Mouse (Mus musculus) CH12.LX (cell line): ENCODE measurements around the gene Prph2. TPM values are rescaled to one million over a fixed set of nuclear protein-coding genes. Genes with fewer than 3 reads are reported as not detected.

Source experiments
- DNase-seq: peaks from one replicate; pipeline ENCODE4 v3.0.0-alpha.2; 2013; ENCODE audit errors: extremely low read depth
- H3K27ac ChIP-seq: 2 replicates; pipeline ENCODE4 v1.5.1; 2012; ENCODE audit warnings: low read depth, mild to moderate bottlenecking, control low read depth, moderate library complexity; ENCODE audit not compliant: insufficient read depth
- H3K27me3 ChIP-seq: replicated peaks from 2 replicates; pipeline ENCODE3; 2012; ENCODE audit warnings: inconsistent platforms
- H3K36me3 ChIP-seq, 2 experiments: replicated peaks in 1 of 2; 2 replicates each; pipeline versions ENCODE3 to v1.6.1; 2012; ENCODE audit warnings: inconsistent platforms in 1 of 2, low read length in 1 of 2, mild to moderate bottlenecking in 1 of 2, mixed read lengths in 1 of 2, moderate library complexity in 1 of 2; ENCODE audit not compliant: control insufficient read depth in 1 of 2, insufficient read depth in 1 of 2
- H3K4me1 ChIP-seq, 2 experiments: 2 replicates each; pipeline ENCODE4 v1.6.1; 2012; ENCODE audit warnings: inconsistent platforms in 1 of 2, moderate library complexity in 1 of 2; ENCODE audit not compliant: insufficient read depth in 2 of 2, control insufficient read depth in 1 of 2
- H3K4me2 ChIP-seq: 2 replicates; pipeline ENCODE4 v1.6.1; 2012; ENCODE audit warnings: low read depth, mild to moderate bottlenecking, control low read depth; ENCODE audit not compliant: poor library complexity, insufficient read depth, severe bottlenecking
- H3K4me3 ChIP-seq, 3 experiments: fragments of 150-350 bp in 1 of 3; sonication (generic) in 1 of 3; replicated peaks in 1 of 3; 2 replicates each; pipeline versions ENCODE3 to v1.5.1; 2011 to 2012; ENCODE audit warnings: low read depth in 2 of 3, low read length in 2 of 3, mild to moderate bottlenecking in 2 of 3, moderate library complexity in 2 of 3, control low read depth in 1 of 3, improper control_type of control experiment in 1 of 3, inconsistent platforms in 1 of 3, mixed read lengths in 1 of 3; ENCODE audit not compliant: poor library complexity in 1 of 3
- H3K79me2 ChIP-seq: replicated peaks from 2 replicates; pipeline ENCODE4 v1.6.1; 2012; ENCODE audit warnings: mild to moderate bottlenecking, moderate library complexity; ENCODE audit not compliant: control insufficient read depth, poor library complexity, insufficient read depth, severe bottlenecking; ENCODE audit errors: extremely low read depth
- H3K9ac ChIP-seq: 2 replicates; pipeline ENCODE4 v1.6.1; 2012; ENCODE audit warnings: low read depth, mild to moderate bottlenecking, control low read depth, moderate library complexity; ENCODE audit not compliant: insufficient read depth
- H3K9me3 ChIP-seq: replicated peaks from 2 replicates; pipeline ENCODE3; 2012; ENCODE audit warnings: low read length, inconsistent platforms, mixed read lengths
- CHD1 ChIP-seq: IDR thresholded peaks from 2 replicates; pipeline ENCODE4 v1.6.1; 2012; ENCODE audit warnings: low read depth, low read length, improper control_type of control experiment, inconsistent platforms
- CTCF ChIP-seq, 2 experiments: IDR thresholded peaks in 1 of 2; conservative IDR thresholded peaks in 1 of 2; 2 replicates each; pipeline ENCODE4 v1.5.1; 2011 to 2012; ENCODE audit warnings: low read depth in 2 of 2, low read length in 2 of 2, improper control_type of control experiment in 1 of 2, inconsistent platforms in 1 of 2, mild to moderate bottlenecking in 1 of 2, moderate library complexity in 1 of 2
- E2F4 ChIP-seq: IDR thresholded peaks from 2 replicates; pipeline ENCODE4 v1.6.1; 2011; ENCODE audit warnings: low read depth, low read length, improper control_type of control experiment; ENCODE audit not compliant: insufficient replicate concordance
- ELF1 ChIP-seq: IDR thresholded peaks from 2 replicates; pipeline ENCODE4 v1.6.1; 2014; ENCODE audit warnings: low read depth, mild to moderate bottlenecking, inconsistent platforms, low read length, improper control_type of control experiment
- EP300 ChIP-seq: IDR thresholded peaks from 2 replicates; pipeline ENCODE4 v1.6.1; 2011; ENCODE audit warnings: low read length, improper control_type of control experiment
- GABPA ChIP-seq: IDR thresholded peaks from 2 replicates; pipeline ENCODE4 v1.6.1; 2012; ENCODE audit warnings: low read depth, low read length, improper control_type of control experiment, inconsistent platforms; ENCODE audit not compliant: insufficient replicate concordance
- JUN ChIP-seq: IDR thresholded peaks from 2 replicates; pipeline ENCODE4 v1.6.1; 2011; ENCODE audit warnings: low read depth, mild to moderate bottlenecking, low read length, improper control_type of control experiment, moderate library complexity; ENCODE audit not compliant: insufficient read depth
- JUND ChIP-seq: conservative IDR thresholded peaks from 2 replicates; pipeline ENCODE4 v1.6.1; 2011; ENCODE audit warnings: low read depth, low read length, improper control_type of control experiment
- MAFK ChIP-seq: IDR thresholded peaks from 2 replicates; pipeline ENCODE4 v1.6.1; 2011; ENCODE audit warnings: low read length, improper control_type of control experiment; ENCODE audit not compliant: insufficient replicate concordance
- MAX ChIP-seq: IDR thresholded peaks from 2 replicates; pipeline ENCODE4 v1.6.1; 2011; ENCODE audit warnings: low read length, improper control_type of control experiment
- MAZ ChIP-seq: IDR thresholded peaks from 2 replicates; pipeline ENCODE4 v1.6.1; 2012; ENCODE audit warnings: low read depth, mild to moderate bottlenecking, inconsistent platforms, low read length, improper control_type of control experiment, moderate library complexity
- MYC ChIP-seq: IDR thresholded peaks from 2 replicates; pipeline ENCODE4 v1.6.1; 2011; ENCODE audit warnings: low read depth, mild to moderate bottlenecking, improper control_type of control experiment, low read length
- NELFE ChIP-seq: IDR thresholded peaks from 2 replicates; pipeline ENCODE4 v1.6.1; 2011; ENCODE audit warnings: low read depth, low read length, improper control_type of control experiment
- NRF1 ChIP-seq: IDR thresholded peaks from 2 replicates; pipeline ENCODE4 v1.6.1; 2014; ENCODE audit warnings: low read depth, mild to moderate bottlenecking, inconsistent platforms, low read length, improper control_type of control experiment, moderate library complexity
- RCOR1 ChIP-seq: conservative IDR thresholded peaks from 2 replicates; pipeline ENCODE4 v1.6.1; 2012; ENCODE audit warnings: low read depth, mild to moderate bottlenecking, inconsistent platforms, low read length, improper control_type of control experiment
- SIN3A ChIP-seq: IDR thresholded peaks from 2 replicates; pipeline ENCODE4 v1.6.1; 2012; ENCODE audit warnings: low read length, improper control_type of control experiment, inconsistent platforms
- SMC3 ChIP-seq: IDR thresholded peaks from 2 replicates; pipeline ENCODE4 v1.6.1; 2011; ENCODE audit warnings: low read depth, low read length, improper control_type of control experiment
- TCF12 ChIP-seq: IDR thresholded peaks from 2 replicates; pipeline ENCODE4 v1.6.1; 2014; ENCODE audit warnings: low read depth, mild to moderate bottlenecking, inconsistent platforms, low read length, improper control_type of control experiment
- USF2 ChIP-seq: conservative IDR thresholded peaks from 2 replicates; pipeline ENCODE4 v1.6.1; 2011; ENCODE audit warnings: low read depth, low read length, improper control_type of control experiment
- ZC3H11A ChIP-seq: IDR thresholded peaks from 2 replicates; pipeline ENCODE4 v1.6.1; 2012; ENCODE audit warnings: low read depth, mild to moderate bottlenecking, inconsistent platforms, low read length, improper control_type of control experiment
- ZKSCAN1 ChIP-seq: IDR thresholded peaks from 2 replicates; pipeline ENCODE4 v1.6.1; 2012; ENCODE audit warnings: low read depth, inconsistent platforms, low read length, improper control_type of control experiment, borderline replicate concordance
- ZNF384 ChIP-seq: IDR thresholded peaks from 2 replicates; pipeline ENCODE4 v1.6.1; 2012; ENCODE audit warnings: low read depth, low read length, improper control_type of control experiment, inconsistent platforms
- dilution Hi-C: fragments of 300-500 bp; cut with MboI; formaldehyde crosslinking; loops from 2 replicates; pipeline ENCODE4 v1.14.3; 2020; ENCODE audit warnings: low sequenced_read_pairs; ENCODE audit not compliant: extremely low pct_unique_long_range_greater_than_20kb, extremely low pct_ligation_motif_present
- in situ Hi-C: fragments of 300-500 bp; cut with MboI; formaldehyde crosslinking; loops from 3 replicates; pipeline ENCODE4 v1.14.3; 2019; ENCODE audit warnings: low sequenced_read_pairs, low pct_ligation_motif_present, low pct_unique_long_range_greater_than_20kb, mixed read lengths
- polyA plus RNA-seq: library from polyadenylated mRNA; unstranded; fragments of >175 nt; gene quantifications from 2 replicates; pipeline ENCODE4 v1.2.1, GENCODE M21; 2012; ENCODE audit warnings: low read depth; ENCODE audit not compliant: insufficient read length
- total RNA-seq, 2 experiments: library from RNA; depleted of rRNA; stranded (reverse); fragments of 300-350 nt in 1 of 2; fragments of >200 nt in 1 of 2; gene quantifications; 2 replicates each; pipeline ENCODE4 v1.2.3; 2012 to 2014

Prph2 gene
- total and polyA plus RNA-seq, 3 experiments: not detected

DNA sequence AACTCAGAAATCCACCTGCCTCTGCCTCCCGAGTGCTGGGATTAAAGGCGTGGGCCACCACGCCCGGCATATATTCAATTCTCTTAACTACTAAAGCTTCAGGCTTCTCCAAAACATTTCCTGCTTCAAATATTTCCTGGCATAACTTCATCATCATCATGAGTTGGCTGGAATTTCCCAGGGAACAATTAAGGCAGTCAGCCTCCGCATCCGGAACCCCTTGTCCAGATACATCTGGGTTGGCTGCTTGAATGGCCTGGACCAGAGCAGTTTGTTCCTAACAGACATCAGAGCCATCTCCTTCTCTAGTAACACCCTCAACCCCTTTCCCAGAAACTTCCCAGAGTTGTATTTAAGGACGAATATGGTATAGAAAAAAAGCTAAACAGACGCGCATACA is 14.8 kb upstream of the Prph2 start:
- TF ChIP-seq MAZ (no peak), RCOR1 (no peak), CHD1 (no peak), ZNF384 (no peak), EP300 (no peak), MYC (no peak), GABPA (no peak), ELF1 (no peak), JUND (no peak), SMC3 (no peak), USF2 (no peak), SIN3A (no peak), TCF12 (no peak), E2F4 (no peak), NELFE (no peak), MAFK (no peak), CTCF (conservative IDR thresholded peaks at IDR 0.05 in 1 of 2, IDR thresholded peaks at IDR 0.05 in 1 of 2; ENCODE audit: low read depth in 2 of 2, low read length in 2 of 2) (no peak)
- dilution Hi-C loops: no loop called here
- no peak overlapping the region for H3K27ac ChIP-seq
- H3K4me1 ChIP-seq: peaks cover 7 to 37% of the 10 kb centered on the region in 2 experiments
- H3K79me2 ChIP-seq: peaks cover 16% of the 10 kb centered on the region
- H3K4me3 ChIP-seq: no peak overlapping the region
- no peak overlapping the region for H3K4me2 ChIP-seq
- H3K36me3 ChIP-seq: peaks cover 3 to 15% of the 10 kb centered on the region in 2 experiments
- in situ Hi-C loops: no loop called here
- no peaks in the 10 kb centered on the region for H3K27me3 ChIP-seq
- peaks cover 4% of the 10 kb centered on the region for H3K9me3 ChIP-seq
- no peak overlapping the region for H3K9ac ChIP-seq
- no peak for DNase-seq

DNA sequence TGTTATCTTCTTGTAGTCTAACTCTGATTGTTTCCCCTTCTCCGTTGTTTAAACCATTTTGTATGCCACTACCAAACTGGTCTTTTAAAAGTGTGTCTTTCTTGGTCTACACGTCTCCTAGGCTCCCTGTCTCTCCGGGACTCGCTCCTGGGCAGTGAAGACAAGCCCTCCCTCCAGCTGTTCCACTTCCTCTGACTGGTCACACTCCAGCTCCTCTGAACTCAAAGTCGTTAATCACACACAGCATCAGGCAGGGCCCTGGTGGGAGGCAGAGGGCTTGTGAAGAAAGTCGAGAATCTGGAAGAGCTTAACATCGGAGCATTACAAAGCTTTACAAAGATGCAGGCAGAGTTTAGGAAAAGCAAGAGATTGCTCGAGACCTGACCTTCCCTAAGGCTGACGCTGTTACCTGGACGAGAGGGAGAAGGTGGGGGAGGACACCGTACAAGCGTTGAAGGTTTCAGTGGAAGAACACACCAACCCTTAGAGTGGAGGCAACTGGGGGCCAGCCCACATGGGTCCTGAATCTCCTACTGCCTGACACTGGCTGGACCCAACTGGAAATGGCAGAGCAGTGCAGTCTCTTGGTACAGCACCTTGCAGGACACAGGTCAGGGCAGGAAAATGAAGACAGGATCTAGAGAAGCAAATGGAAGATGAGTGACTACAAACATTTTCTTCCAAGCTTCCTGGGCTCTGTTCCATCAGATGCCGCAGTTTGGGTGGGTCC is 12.9 kb upstream of the Prph2 start:
- TF ChIP-seq NELFE (no peak), JUN (no peak), ZNF384 (no peak), ZC3H11A (no peak), USF2 (no peak), ZKSCAN1 (no peak), NRF1 (no peak), TCF12 (no peak), MAX (no peak)
- Histone ChIP-seq H3K9ac (no peak overlapping the region), H3K4me2 (no peak overlapping the region), H3K4me3 (no peak overlapping the region), H3K4me1 (peaks cover 3 to 26% of the 10 kb centered on the region in 2 experiments), H3K36me3 (peaks cover 2 to 10% of the 10 kb centered on the region in 2 experiments), H3K27ac (no peak overlapping the region), H3K27me3 (no peaks in the 10 kb centered on the region), H3K79me2 (0 out of 2 replicates have a peak, but pooled peaks cover 3% of the 10 kb centered on the region), H3K9me3 (peaks cover 4% of the 10 kb centered on the region)
- dilution Hi-C loops: no loop called here
- in situ Hi-C loops: no loop called here
- DNase-seq: no peak
